Mouse (Mus musculus) kidney, adult 2 months (tissue): ENCODE data around the gene AL607142.1.

Experiments
- CTCF ChIP-seq: fragments of 200-500 bp; conservative IDR thresholded peaks from 2 replicates; pipeline ENCODE4 v1.5.1; 2011; ENCODE audit warnings: low read depth, mild to moderate bottlenecking, control low read depth, low read length, moderate library complexity, mixed read lengths; ENCODE audit not compliant: insufficient read depth, insufficient read length
- POLR2A ChIP-seq: fragments of 200-500 bp; IDR thresholded peaks from one replicate; pipeline ENCODE4 v1.6.1; 2011; ENCODE audit warnings: low read depth, low read length, control low read depth

GRCm38 (mm10) chr4:120134223-120134622 is 69.4 kb downstream of the AL607142.1 start:
- no peak for TF ChIP-seq POLR2A
- no peak for TF ChIP-seq CTCF
